Mouse (Mus musculus) testis, adult 2 months (tissue): ENCODE measurements around the gene Sorcs1. TPM values are rescaled to one million over a fixed set of nuclear protein-coding genes. Genes with fewer than 3 reads are reported as not detected.

ENCODE experiments used
- H3K27ac ChIP-seq: fragments of 200-500 bp; 2 replicates; pipeline ENCODE4 v1.5.1; 2012; ENCODE audit warnings: low read depth, low read length; ENCODE audit not compliant: control insufficient read depth, insufficient read depth
- H3K27me3 ChIP-seq: fragments of 200-500 bp; 2 replicates; pipeline ENCODE4 v1.6.1; 2012; ENCODE audit warnings: mild to moderate bottlenecking, low read length, moderate library complexity; ENCODE audit not compliant: control insufficient read depth, insufficient read depth
- H3K36me3 ChIP-seq: fragments of 200-500 bp; 2 replicates; pipeline ENCODE4 v1.6.1; 2012; ENCODE audit warnings: mild to moderate bottlenecking, low read length; ENCODE audit not compliant: control insufficient read depth, insufficient read depth
- H3K4me1 ChIP-seq: fragments of 200-500 bp; 2 replicates; pipeline ENCODE4 v1.6.1; 2012; ENCODE audit warnings: low read length; ENCODE audit not compliant: control insufficient read depth, insufficient read depth
- H3K4me3 ChIP-seq: fragments of 200-500 bp; 2 replicates; pipeline ENCODE4 v1.5.1; 2012; ENCODE audit warnings: low read depth, mild to moderate bottlenecking, low read length, moderate library complexity, mixed read lengths; ENCODE audit not compliant: control insufficient read depth
- CTCF ChIP-seq: fragments of 200-500 bp; IDR thresholded peaks from 2 replicates; pipeline ENCODE4 v1.5.1; 2012; ENCODE audit warnings: low read depth, mild to moderate bottlenecking, inconsistent platforms, low read length, moderate library complexity; ENCODE audit not compliant: control insufficient read depth, insufficient read depth, insufficient replicate concordance
- POLR2A ChIP-seq: fragments of 200-500 bp; IDR thresholded peaks from 2 replicates; pipeline ENCODE4 v1.6.1; 2012; ENCODE audit warnings: low read depth, mild to moderate bottlenecking, inconsistent platforms, low read length, moderate library complexity; ENCODE audit not compliant: control insufficient read depth
- polyA plus RNA-seq: library from polyadenylated mRNA; depleted of rRNA; stranded (reverse); fragments of >200 nt; gene quantifications from 2 replicates; pipeline ENCODE4 v1.2.3, GENCODE M21; 2012

Gene Sorcs1
- polyA plus RNA-seq, 1 experiment = 0.06 TPM

DNA sequence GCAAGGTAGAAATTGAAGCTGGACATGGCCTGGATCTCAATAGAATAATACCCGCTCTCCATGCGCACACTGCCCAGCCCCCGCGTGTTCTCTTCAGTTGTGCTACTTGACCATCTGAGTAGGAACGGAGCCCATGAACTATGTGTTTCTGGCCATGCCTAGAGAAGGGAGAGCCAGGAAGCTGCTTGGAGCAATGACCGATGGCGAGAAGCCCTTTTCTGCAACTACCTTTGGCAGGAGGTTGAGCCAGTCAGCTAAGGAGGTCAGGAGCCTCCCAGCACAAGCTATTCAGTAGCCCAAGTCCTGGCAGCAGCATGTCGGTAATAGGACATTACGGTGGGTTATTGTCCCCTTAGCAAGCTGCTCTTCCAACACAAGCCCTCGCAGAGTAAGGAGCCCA, 352.8 kb downstream of the Sorcs1 start:
- no peak overlapping the region for H3K27ac ChIP-seq
- no peak overlapping the region for H3K4me3 ChIP-seq
- no peak for TF ChIP-seq POLR2A
- TF ChIP-seq CTCF = no peak
- no peaks in the 10 kb centered on the region for H3K27me3 ChIP-seq
- no peaks in the 10 kb centered on the region for H3K36me3 ChIP-seq
- no peaks in the 10 kb centered on the region for H3K4me1 ChIP-seq

DNA sequence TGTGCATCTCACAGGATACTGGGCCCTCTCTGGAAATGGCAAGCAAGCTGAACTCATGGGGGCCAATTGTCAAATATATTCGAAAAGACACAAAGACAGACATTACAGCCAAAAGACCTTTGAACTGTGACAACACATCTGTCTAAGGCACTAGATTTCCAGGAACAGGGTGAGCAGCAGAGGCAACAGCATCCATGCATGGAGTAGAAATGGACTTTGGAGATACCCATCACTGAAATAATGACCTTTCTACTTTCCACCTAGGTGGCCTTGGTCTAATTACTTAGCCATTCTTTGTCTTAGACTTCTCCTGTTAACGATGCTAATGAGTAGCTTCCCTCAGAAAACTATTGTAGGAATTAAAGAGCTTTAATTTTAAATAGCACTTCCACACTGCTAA, 371.4 kb downstream of the Sorcs1 start:
- no peaks in the 10 kb centered on the region for H3K36me3 ChIP-seq
- no peak overlapping the region for H3K27ac ChIP-seq
- H3K27me3 ChIP-seq = no peaks in the 10 kb centered on the region
- H3K4me1 ChIP-seq = no peaks in the 10 kb centered on the region
- H3K4me3 ChIP-seq = no peak overlapping the region
- no peak for TF ChIP-seq CTCF
- TF ChIP-seq POLR2A = no peak

DNA sequence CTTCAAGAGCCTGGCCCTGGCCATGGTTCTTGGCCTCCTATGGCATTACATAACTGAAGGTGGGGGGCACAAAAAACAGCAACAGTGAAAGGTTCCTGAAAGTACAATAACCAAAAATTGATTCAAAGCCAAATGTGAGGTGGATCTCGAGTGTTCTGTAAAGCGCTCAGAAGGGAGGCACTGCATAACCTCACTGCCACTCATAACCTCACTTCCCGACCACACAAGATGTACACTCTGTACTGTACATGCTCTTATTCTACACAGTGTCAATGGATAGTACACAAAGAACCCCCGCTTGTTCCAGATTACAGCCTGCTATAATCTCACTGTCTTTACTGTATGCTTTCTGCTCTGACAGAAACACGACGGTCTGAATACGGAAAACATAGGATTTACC, 384.2 kb downstream of the Sorcs1 start:
- H3K36me3 ChIP-seq = no peaks in the 10 kb centered on the region
- H3K27ac ChIP-seq = no peak overlapping the region
- no peaks in the 10 kb centered on the region for H3K4me1 ChIP-seq
- no peaks in the 10 kb centered on the region for H3K27me3 ChIP-seq
- TF ChIP-seq POLR2A = no peak
- TF ChIP-seq CTCF = no peak
- H3K4me3 ChIP-seq = no peak overlapping the region

- TF ChIP-seq CTCF (no peak), POLR2A (no peak)
- Histone ChIP-seq H3K36me3 (no peaks in the 10 kb centered on the region), H3K27me3 (no peaks in the 10 kb centered on the region), H3K27ac (no peak overlapping the region), H3K4me3 (no peak overlapping the region), H3K4me1 (no peaks in the 10 kb centered on the region)
Observed at GRCm38 (mm10) chr19:50264450-50264849, 414.0 kb downstream of the Sorcs1 start.

- no peaks in the 10 kb centered on the region for H3K4me1 ChIP-seq
Observed at GRCm38 (mm10) chr19:50258718-50259413, 419.6 kb downstream of the Sorcs1 start.

GRCm38 (mm10) chr19:50220476-50220875, 458.0 kb downstream of the Sorcs1 start:
- Histone ChIP-seq H3K4me3 (no peak overlapping the region), H3K4me1 (no peaks in the 10 kb centered on the region), H3K36me3 (no peaks in the 10 kb centered on the region), H3K27ac (no peak overlapping the region), H3K27me3 (no peaks in the 10 kb centered on the region)
- TF ChIP-seq CTCF (no peak), POLR2A (no peak)

More at GRCm38 (mm10) chr19:50258718-50259413, 419.6 kb downstream of the Sorcs1 start:
- no peak for TF ChIP-seq POLR2A
- TF ChIP-seq CTCF = peak; percentile 41; the same call in 1 of the 2 replicates
- H3K4me3 ChIP-seq = no peak overlapping the region
- H3K27ac ChIP-seq = no peak overlapping the region
- H3K36me3 ChIP-seq = no peaks in the 10 kb centered on the region
- no peaks in the 10 kb centered on the region for H3K27me3 ChIP-seq

DNA sequence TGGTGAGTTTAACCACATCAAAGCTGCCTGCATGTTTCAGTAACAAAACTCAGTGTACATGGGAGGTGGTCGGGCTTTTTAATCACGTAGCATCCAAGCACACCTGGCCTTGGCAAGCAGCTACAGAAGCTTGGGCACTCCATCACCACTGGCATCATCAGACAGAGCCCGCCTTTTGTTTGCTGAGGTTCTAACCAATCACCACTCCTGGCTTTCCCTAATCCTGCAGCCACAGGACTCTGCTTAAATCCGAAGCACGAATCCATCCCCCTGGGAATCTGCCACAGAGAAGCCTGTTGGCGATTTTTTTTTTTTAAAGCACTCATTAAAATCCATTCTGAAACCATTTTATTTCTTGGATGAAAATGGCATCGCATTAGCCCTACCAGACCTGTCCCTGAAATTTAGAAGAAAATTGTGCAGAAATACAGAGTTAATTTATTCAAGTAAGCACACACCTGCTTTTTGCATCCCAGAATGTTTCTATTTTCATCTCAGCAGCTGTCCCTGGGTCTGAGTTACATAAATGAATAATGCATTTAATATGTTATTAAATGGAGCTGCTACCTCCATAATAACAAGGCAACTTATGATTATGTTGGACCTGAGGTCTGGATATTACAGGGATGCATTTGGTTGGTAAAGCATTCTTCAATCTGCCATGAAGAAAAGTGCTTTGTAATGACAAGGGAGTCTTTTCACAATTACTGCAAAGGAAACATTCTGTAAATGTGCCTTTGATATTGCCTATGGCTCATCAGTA, 463.8 kb downstream of the Sorcs1 start:
- Histone ChIP-seq H3K4me3 (no peak overlapping the region), H3K27ac (no peak overlapping the region), H3K27me3 (no peaks in the 10 kb centered on the region), H3K4me1 (no peaks in the 10 kb centered on the region), H3K36me3 (no peaks in the 10 kb centered on the region)
- TF ChIP-seq CTCF (no peak), POLR2A (no peak)

DNA sequence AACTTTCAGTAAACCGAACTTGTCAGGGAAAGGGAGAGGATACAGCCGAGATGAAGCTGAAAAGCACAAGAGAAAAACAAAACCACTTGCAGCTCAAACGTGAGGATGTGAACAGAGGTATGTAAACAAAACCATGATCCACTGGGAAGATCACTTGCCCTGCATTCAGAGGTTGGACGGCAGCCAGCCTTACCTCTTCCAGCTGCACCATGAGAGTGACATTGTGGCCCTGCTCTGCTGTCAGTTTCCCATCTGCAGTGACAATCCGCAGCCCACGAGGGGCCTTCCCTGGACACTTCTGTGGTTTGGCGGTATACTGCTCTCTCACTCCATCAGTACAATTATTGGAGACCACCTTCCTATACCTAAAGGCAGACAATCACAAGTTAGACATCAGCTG, 468.0 kb downstream of the Sorcs1 start:
- TF ChIP-seq CTCF (no peak), POLR2A (no peak)

More for the DNA sequence above, 468.0 kb downstream of the Sorcs1 start:
- H3K4me1 ChIP-seq = no peaks in the 10 kb centered on the region
- H3K27ac ChIP-seq = no peak overlapping the region
- H3K36me3 ChIP-seq = no peaks in the 10 kb centered on the region
- H3K4me3 ChIP-seq = no peak overlapping the region
- no peaks in the 10 kb centered on the region for H3K27me3 ChIP-seq
